Mouse (Mus musculus) embryonic facial prominence, embryonic 15.5 days (tissue): ENCODE measurements around the gene Slc25a51. TPM values are rescaled to one million over a fixed set of nuclear protein-coding genes. Genes with fewer than 3 reads are reported as not detected.
"Not testable (repeated sequence)": the region's sequence is repeated elsewhere in the genome, so short reads cannot be mapped to it uniquely, and the experiment has no call there.

Source experiments
- ATAC-seq: fragments of 200-750 bp; cut with Nextera tagmentation; 2 replicates; pipeline ENCODE4 v1.8.0; 2017; ENCODE audit warnings: low read depth, moderate TSS enrichment; ENCODE audit not compliant: insufficient number of reproducible peaks, low FRiP score, low TSS enrichment
- H3K27ac ChIP-seq: fragments of 300-500 bp; sonication (generic); replicated peaks from 2 replicates; pipeline ENCODE4 v1.5.1; 2015; ENCODE audit warnings: mild to moderate bottlenecking, inconsistent platforms
- H3K27me3 ChIP-seq: fragments of 300-500 bp; sonication (generic); 2 replicates; pipeline ENCODE4 v1.6.1; 2015; ENCODE audit warnings: inconsistent platforms
- H3K36me3 ChIP-seq: fragments of 300-500 bp; sonication (generic); 2 replicates; pipeline ENCODE4 v1.6.1; 2015; ENCODE audit warnings: mild to moderate bottlenecking, inconsistent platforms
- H3K4me1 ChIP-seq: fragments of 300-500 bp; sonication (generic); 2 replicates; pipeline ENCODE4 v1.6.1; 2015; ENCODE audit warnings: inconsistent platforms
- H3K4me2 ChIP-seq: fragments of 300-500 bp; sonication (generic); replicated peaks from 2 replicates; pipeline ENCODE4 v1.6.1; 2015; ENCODE audit warnings: mild to moderate bottlenecking, inconsistent platforms
- H3K4me3 ChIP-seq: fragments of 300-500 bp; sonication (generic); replicated peaks from 2 replicates; pipeline ENCODE4 v1.5.1; 2015; ENCODE audit warnings: mild to moderate bottlenecking, inconsistent platforms
- H3K9ac ChIP-seq: fragments of 300-500 bp; sonication (generic); 2 replicates; pipeline ENCODE4 v1.6.1; 2015; ENCODE audit warnings: inconsistent platforms
- H3K9me3 ChIP-seq: fragments of 300-500 bp; sonication (generic); replicated peaks from 2 replicates; pipeline ENCODE4 v1.6.1; 2016; ENCODE audit warnings: inconsistent platforms
- WGBS: fragments of 180-500 bp; shearing (Covaris S2); methylation state at CpG from one replicate; pipeline ENCODE4 v1.1.7; 2015; 5-methylcytosine and 5-hydroxymethylcytosine counted together
- polyA plus RNA-seq: library from polyadenylated mRNA; unstranded; fragments of >200 nt; fragmentation: Nextera tagmentation; extraction: Ambion mirVana; gene quantifications from 2 replicates; pipeline ENCODE4 v1.2.1, GENCODE M21; 2015

Gene Slc25a51
- polyA plus RNA-seq, 1 experiment from 2014 or later = 64.8 TPM

- not testable (repeated sequence) for H3K9me3 ChIP-seq, H3K9ac ChIP-seq, H3K4me1 ChIP-seq, H3K4me2 ChIP-seq, ATAC-seq, H3K27ac ChIP-seq, H3K27me3 ChIP-seq, H3K4me3 ChIP-seq
- peaks cover 55% of the 10 kb centered on the region for H3K36me3 ChIP-seq
- WGBS = 89% methylated on average over 5 of the region's 5 CpGs
Observed at GRCm38 (mm10) chr4:45398315-45398714, 10.3 kb downstream of the Slc25a51 start.

GRCm38 (mm10) chr4:45396211-45396610 lies 12.4 kb downstream of the Slc25a51 start:
- ATAC-seq, H3K9ac ChIP-seq, H3K4me1 ChIP-seq, H3K4me3 ChIP-seq, H3K27me3 ChIP-seq, H3K9me3 ChIP-seq, H3K27ac ChIP-seq, H3K4me2 ChIP-seq: not testable (repeated sequence)
- peaks cover 37% of the 10 kb centered on the region for H3K36me3 ChIP-seq
- 78% methylated on average over 6 of the region's 6 CpGs for WGBS

- Histone ChIP-seq H3K27ac (no peak overlapping the region), H3K4me2 (no peak overlapping the region), H3K36me3 (peaks cover 14% of the 10 kb centered on the region), H3K9ac (no peak overlapping the region), H3K27me3 (no peaks in the 10 kb centered on the region), H3K9me3 (no peaks in the 10 kb centered on the region), H3K4me1 (no peaks in the 10 kb centered on the region), H3K4me3 (no peak overlapping the region)
- 72% methylated on average over 5 of the region's 5 CpGs for WGBS
- ATAC-seq = no peak
Observed at GRCm38 (mm10) chr4:45393658-45394057, 14.9 kb downstream of the Slc25a51 start.

DNA sequence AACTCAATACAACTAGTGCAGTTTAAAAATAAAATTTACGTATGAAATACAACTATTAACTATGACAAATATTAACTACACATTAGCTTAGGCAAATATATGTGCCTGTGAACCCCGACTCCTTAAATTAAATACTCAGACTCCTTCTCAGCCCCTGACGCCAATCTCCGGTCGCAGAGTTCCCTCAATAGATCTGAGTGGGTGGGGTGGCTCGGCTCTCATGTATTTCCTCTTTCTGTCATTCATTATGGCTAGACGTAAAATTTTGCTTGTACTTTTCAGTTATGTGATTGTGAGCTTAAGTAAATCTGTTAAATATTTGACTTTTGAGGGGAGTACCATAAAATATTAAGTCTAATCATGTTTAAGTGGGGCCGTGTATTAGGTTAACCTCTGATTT lies 15.6 kb downstream of the Slc25a51 start:
- H3K4me2 ChIP-seq = no peak overlapping the region
- no peaks in the 10 kb centered on the region for H3K9me3 ChIP-seq
- ATAC-seq = no peak
- H3K27ac ChIP-seq = no peak overlapping the region
- H3K4me1 ChIP-seq = no peaks in the 10 kb centered on the region
- no peak overlapping the region for H3K9ac ChIP-seq
- WGBS = 68% methylated on average over 8 of the region's 8 CpGs
- H3K4me3 ChIP-seq = no peak overlapping the region
- H3K36me3 ChIP-seq = peaks cover 8% of the 10 kb centered on the region
- H3K27me3 ChIP-seq = no peaks in the 10 kb centered on the region

DNA sequence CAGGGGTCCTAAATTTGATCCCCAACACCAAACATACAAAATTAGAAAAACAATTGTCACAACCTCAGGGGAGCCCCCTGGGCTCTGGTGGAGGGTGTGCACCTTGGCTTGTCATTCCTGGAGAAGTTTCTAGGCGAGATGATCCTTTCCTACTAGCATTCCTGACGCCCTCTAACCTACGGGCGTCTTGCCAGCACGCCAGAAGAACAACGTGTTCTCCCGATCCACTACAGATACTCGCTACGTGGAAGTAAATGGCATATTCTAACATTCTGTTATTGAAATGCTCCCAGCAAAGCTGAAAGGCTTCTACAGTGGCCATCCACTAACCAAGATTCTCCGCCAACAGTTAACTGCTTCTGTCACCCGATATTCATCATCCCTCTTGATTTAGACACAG lies 16.0 kb downstream of the Slc25a51 start:
- Histone ChIP-seq H3K27me3 (no peaks in the 10 kb centered on the region), H3K4me3 (no peak overlapping the region), H3K4me1 (no peaks in the 10 kb centered on the region), H3K27ac (no peak overlapping the region), H3K9ac (no peak overlapping the region), H3K36me3 (peaks cover 3% of the 10 kb centered on the region; the same call in 1 of the 2 replicates), H3K4me2 (no peak overlapping the region), H3K9me3 (no peaks in the 10 kb centered on the region)
- 57% methylated on average over 11 of the region's 11 CpGs for WGBS
- ATAC-seq = no peak

GRCm38 (mm10) chr4:45392099-45392498 lies 16.5 kb downstream of the Slc25a51 start:
- Histone ChIP-seq H3K4me1 (no peaks in the 10 kb centered on the region), H3K9me3 (no peaks in the 10 kb centered on the region), H3K4me2 (no peak overlapping the region), H3K9ac (no peak overlapping the region), H3K27me3 (no peaks in the 10 kb centered on the region), H3K27ac (no peak overlapping the region), H3K36me3 (0 out of 2 replicates have a peak, but pooled peaks cover under 1% of the 10 kb centered on the region), H3K4me3 (no peak overlapping the region)
- 66% methylated on average over 4 of the region's 4 CpGs for WGBS
- ATAC-seq = no peak

DNA sequence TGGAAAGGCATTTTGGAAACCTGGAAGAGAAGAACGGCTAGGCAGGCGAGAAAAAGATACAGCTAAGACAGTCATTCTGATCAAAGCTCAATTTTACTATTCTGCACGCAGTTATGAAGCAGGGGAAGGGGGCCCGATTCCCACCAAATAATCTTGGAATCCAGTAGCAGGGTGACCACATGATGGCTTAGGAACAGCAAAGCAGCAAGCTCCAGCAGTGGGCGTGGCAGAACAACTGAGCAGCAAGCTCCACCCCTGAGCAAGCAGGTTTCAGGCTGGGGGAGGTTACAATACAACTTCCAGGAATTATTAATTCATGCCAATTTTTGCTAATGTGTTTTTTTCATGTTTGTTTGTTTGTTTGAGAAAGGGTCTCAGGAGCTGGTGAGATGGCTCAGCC lies 21.3 kb downstream of the Slc25a51 start:
- WGBS = 92% methylated on average over 5 of the region's 5 CpGs
- H3K27me3 ChIP-seq, ATAC-seq, H3K27ac ChIP-seq, H3K4me3 ChIP-seq, H3K4me1 ChIP-seq, H3K9me3 ChIP-seq, H3K36me3 ChIP-seq, H3K4me2 ChIP-seq, H3K9ac ChIP-seq: not testable (repeated sequence)

GRCm38 (mm10) chr4:45382133-45382532 lies 26.4 kb downstream of the Slc25a51 start:
- H3K27ac ChIP-seq, H3K9me3 ChIP-seq, H3K4me3 ChIP-seq, H3K27me3 ChIP-seq, H3K36me3 ChIP-seq, H3K4me2 ChIP-seq, H3K4me1 ChIP-seq, ATAC-seq, H3K9ac ChIP-seq: not testable (repeated sequence)
- 68% methylated on average over 2 of the region's 2 CpGs for WGBS

- not testable (repeated sequence) for ATAC-seq, H3K4me2 ChIP-seq, H3K9me3 ChIP-seq, H3K27ac ChIP-seq, H3K4me1 ChIP-seq, H3K4me3 ChIP-seq, H3K36me3 ChIP-seq, H3K27me3 ChIP-seq, H3K9ac ChIP-seq
- 79% methylated on average over 10 of the region's 10 CpGs for WGBS
Observed at GRCm38 (mm10) chr4:45380903-45381580, 27.5 kb downstream of the Slc25a51 start.

GRCm38 (mm10) chr4:45376573-45376972 lies 32.0 kb downstream of the Slc25a51 start:
- Histone ChIP-seq H3K4me3 (no peak overlapping the region), H3K9ac (no peak overlapping the region), H3K27ac (no peak overlapping the region), H3K9me3 (no peaks in the 10 kb centered on the region), H3K27me3 (no peaks in the 10 kb centered on the region), H3K4me2 (no peak overlapping the region), H3K36me3 (peaks cover 43% of the 10 kb centered on the region), H3K4me1 (no peaks in the 10 kb centered on the region)
- no peak for ATAC-seq
- WGBS = 84% methylated on average over 4 of the region's 4 CpGs

- 92% methylated on average over 5 of the region's 5 CpGs for WGBS
- no peak overlapping the region for H3K4me3 ChIP-seq
- no peak overlapping the region for H3K9ac ChIP-seq
- H3K4me1 ChIP-seq = no peaks in the 10 kb centered on the region
- H3K9me3 ChIP-seq = no peaks in the 10 kb centered on the region
- no peak overlapping the region for H3K4me2 ChIP-seq
- no peaks in the 10 kb centered on the region for H3K27me3 ChIP-seq
- ATAC-seq = no peak
- H3K36me3 ChIP-seq = peaks cover 51% of the 10 kb centered on the region
- H3K27ac ChIP-seq = no peak overlapping the region
Observed at GRCm38 (mm10) chr4:45374879-45375278, 33.7 kb downstream of the Slc25a51 start.

DNA sequence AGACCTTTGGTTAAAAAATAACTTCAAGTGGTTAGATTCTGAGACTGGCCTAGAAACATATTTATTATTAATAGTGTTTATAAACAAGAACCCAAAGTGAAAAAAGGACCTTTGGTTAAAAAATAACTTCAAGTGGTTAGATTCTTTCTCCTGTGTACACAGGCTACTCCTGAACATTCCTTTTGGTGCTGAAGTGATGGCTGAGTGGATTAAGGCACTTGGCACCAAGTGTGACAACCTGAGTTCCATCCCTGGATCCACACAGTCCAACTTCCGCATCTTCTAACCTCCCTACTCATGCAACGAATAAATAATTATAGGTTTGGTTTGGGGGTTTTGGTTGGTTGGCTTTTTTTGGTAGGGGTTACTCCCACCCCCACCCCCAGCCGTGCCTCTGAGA lies 37.3 kb downstream of the Slc25a51 start:
- WGBS = 75% methylated on average over 3 of the region's 3 CpGs
- H3K36me3 ChIP-seq = peaks cover 47% of the 10 kb centered on the region
- no peaks in the 10 kb centered on the region for H3K9me3 ChIP-seq
- no peaks in the 10 kb centered on the region for H3K4me1 ChIP-seq
- H3K9ac ChIP-seq = no peak overlapping the region
- no peak overlapping the region for H3K4me2 ChIP-seq
- no peak overlapping the region for H3K4me3 ChIP-seq
- no peak overlapping the region for H3K27ac ChIP-seq
- ATAC-seq = no peak
- H3K27me3 ChIP-seq = no peaks in the 10 kb centered on the region
